Mouse (Mus musculus) heart, postnatal 25 days (tissue): ENCODE measurements around the gene Taf8. TPM values are rescaled to one million over a fixed set of nuclear protein-coding genes. Genes with fewer than 3 reads are reported as not detected.

Experiments
- DNase-seq: peaks from one replicate; pipeline ENCODE4 v3.0.0; 2022; ENCODE audit warnings: low spot score
- intact Hi-C: fragments of 180-260 bp; cut with DNase I; formaldehyde crosslinking; loops from one replicate; pipeline ENCODE4 v1.15.1; 2025
- total RNA-seq, 2 experiments: library from RNA; stranded (reverse); gene quantifications; 2 replicates each; pipeline ENCODE4 v1.2.3; 2021

Taf8 gene
- total RNA-seq, 2 experiments from 2014 or later: 10.0 to 11.4 TPM

- intact Hi-C loops: no loop called here
- DNase-seq: no peak
These were observed 61.7 kb downstream of the Taf8 start for GRCm38 (mm10) chr17:47440359-47440890.

DNA sequence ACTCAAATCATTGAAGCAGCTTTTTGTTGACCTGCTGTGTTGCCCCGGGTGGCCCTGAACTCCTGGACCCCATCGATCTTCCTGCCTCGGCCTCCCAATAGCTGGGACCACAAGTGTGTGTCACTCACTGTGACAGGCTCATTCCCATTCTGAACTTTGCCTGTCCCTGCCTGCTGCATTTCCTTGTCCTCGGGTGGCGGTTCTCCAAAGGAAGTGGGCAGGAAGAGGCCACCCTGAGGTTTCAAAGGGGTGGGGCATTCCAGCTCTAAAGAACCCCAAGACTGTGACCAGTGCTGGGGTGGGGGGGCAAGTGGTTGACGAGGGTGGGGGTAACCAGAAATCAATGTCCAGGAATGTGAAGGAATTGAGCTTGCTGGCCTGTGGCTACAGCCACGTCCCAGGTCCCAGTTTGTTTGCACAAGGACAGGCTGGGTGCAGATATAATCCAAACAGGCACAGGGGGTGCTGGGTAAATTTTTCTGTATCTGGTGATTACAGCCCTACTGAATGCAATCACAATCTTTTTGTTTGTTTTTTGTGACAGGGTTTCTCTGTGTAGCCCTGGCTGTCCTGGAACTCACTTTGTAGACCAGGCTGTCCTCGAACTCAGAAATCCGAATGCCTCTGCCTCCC is 62.6 kb downstream of the Taf8 start:
- DNase-seq: no peak
- intact Hi-C loops: no loop called here

GRCm38 (mm10) chr17:47438611-47439010 is 63.5 kb downstream of the Taf8 start:
- intact Hi-C loops: no loop called here
- no peak for DNase-seq

- intact Hi-C loops: no loop called here
- DNase-seq: no peak
These were observed 65.1 kb downstream of the Taf8 start, which contains the start of gene 1700001C19Rik for GRCm38 (mm10) chr17:47436907-47437547. TSS of gene 1700001C19Rik (minus strand) at chr17:47437376.

DNA sequence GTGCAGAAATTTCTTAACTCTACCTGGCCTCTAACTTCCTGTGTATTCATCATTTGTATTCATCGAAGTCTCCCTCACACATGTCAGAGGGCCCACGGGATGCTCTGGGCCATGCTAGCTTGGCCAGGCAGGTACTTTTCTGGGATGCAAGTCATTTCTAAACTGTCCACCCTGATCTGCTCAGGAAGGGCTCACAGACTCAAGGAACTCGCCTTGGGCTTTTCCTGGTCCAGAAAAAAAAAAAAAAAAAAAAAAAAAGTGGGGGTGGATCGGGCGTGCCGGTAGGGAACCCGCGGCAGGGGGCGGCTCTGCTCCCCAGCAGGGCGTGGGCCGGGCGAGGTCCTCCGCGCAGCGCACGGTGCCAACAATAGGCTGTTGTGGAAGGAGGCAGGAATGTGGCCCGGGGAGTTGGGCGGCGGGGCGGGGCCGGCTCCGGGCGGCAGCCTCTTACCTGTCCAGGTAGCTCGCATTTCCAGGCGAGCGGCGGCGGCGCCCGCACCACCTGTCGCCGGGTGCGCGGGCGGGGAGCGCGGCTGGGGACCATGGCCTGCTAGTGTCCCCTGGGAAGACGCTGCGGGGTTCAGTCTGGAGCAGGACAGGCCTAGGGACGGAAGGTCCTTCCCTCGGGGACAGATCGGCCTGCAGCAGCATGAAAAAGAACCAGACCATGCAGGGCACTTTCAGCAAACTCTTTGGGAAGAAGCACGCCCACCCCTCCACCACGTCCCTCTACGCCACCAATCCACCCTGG is 65.8 kb downstream of the Taf8 start, which contains the start of gene AI661453:
Gene AI661453, plus strand, starts transcription at position 460 of the 751 bp plus-strand sequence.
- no peak for DNase-seq

More for the DNA sequence above, 65.8 kb downstream of the Taf8 start, which contains the start of gene AI661453:
- intact Hi-C loops: no loop called here

Other genes with a start within 250 kb of the Taf8 start
- 10 to 100 TPM; 19.7 to 20.4 TPM for gene Mrps10, start 133.4 kb downstream of the Taf8 start, total RNA-seq
- under 1 TPM; 0.36 to 0.65 TPM for gene Guca1b, start 116.9 kb downstream of the Taf8 start, total RNA-seq
- under 1 TPM in 1 of 2 experiments, not detected in 1; 0.39 TPM for gene Guca1a, start 101.7 kb downstream of the Taf8 start, total RNA-seq
- 1 to 10 TPM in 1 of 2 experiments, under 1 TPM in 1; 0.96 to 2.0 TPM for gene AI661453, start 65.7 kb downstream of the Taf8 start, total RNA-seq
- gene 1700001C19Rik, start 64.9 kb downstream of the Taf8 start, total RNA-seq: not detected
- gene Ccnd3, start 2.8 kb upstream of the Taf8 start, total RNA-seq: 10 to 100 TPM; 75.6 to 87.9 TPM
- 10 to 100 TPM; 15.0 to 15.8 TPM for gene Bysl, start 109.2 kb upstream of the Taf8 start, total RNA-seq
- gene Med20, start 109.3 kb upstream of the Taf8 start, total RNA-seq: 10 to 100 TPM; 18.3 to 20.1 TPM
- gene Gm20517, start 109.3 kb upstream of the Taf8 start, total RNA-seq: 1 to 10 TPM; 2.3 to 2.5 TPM
- 1 to 10 TPM; 3.3 to 4.0 TPM for gene Usp49, start 128.4 kb upstream of the Taf8 start, total RNA-seq
- 100 to 1,000 TPM; 121 to 131 TPM for gene Tomm6, start 186.1 kb upstream of the Taf8 start, total RNA-seq
- 1 to 10 TPM; 4.9 to 5.2 TPM for gene Frs3, start 186.7 kb upstream of the Taf8 start, total RNA-seq
- gene Gm21981, start 192.2 kb upstream of the Taf8 start, total RNA-seq: 1 to 10 TPM in 1 of 2 experiments, under 1 TPM in 1; 0.55 to 1.0 TPM
- gene Prickle4, start 192.4 kb upstream of the Taf8 start, total RNA-seq: 1 to 10 TPM; 3.8 to 5.6 TPM
- not detected for gene Pgc, start 224.6 kb upstream of the Taf8 start, total RNA-seq
- gene Tfeb, start 234.7 kb upstream of the Taf8 start, total RNA-seq: 10 to 100 TPM; 40.8 to 45.7 TPM